Mouse (Mus musculus): ENCODE data around the gene Tmem240.

GRCm38 (mm10) chr4:155745136-155745535 lies 10.5 kb downstream of the Tmem240 start:
- TF ChIP-seq CTCF (conservative IDR thresholded peaks at IDR 0.05; ENCODE audit: low read length) (no peak), NANOG (IDR thresholded peaks at IDR 0.05; ENCODE audit: borderline replicate concordance, low read length) (no peak)

All from E14TG2a.4 (cell line).